Comparison of ENCODE assay signal across 11 mouse cellular contexts in genomic region chr2:128747433-128748028, GRCm38 (mm10). TPM values are rescaled to one million over a fixed set of nuclear protein-coding genes. Genes with fewer than 3 reads are reported as not detected.
DNase-seq lines count a peak whose midpoint lies in the region; ATAC-seq lines count a peak whose summit lies in the region.
"Had no signal": no experiment of that assay in that cellular context is flagged by ENCODE, and none has a peak within 500 bp of the region (broad histone marks: within the 10 kb centered on the region; RNA-seq: fewer than 3 reads in every experiment).

No protein-coding gene starts in this region.

- intact Hi-C loops in gastrocnemius, postnatal 36 days (cut with DNase I): loop anchor here (5.0 kb wide), 1 partner anchor 70 kb away; the partner anchor contains the start of gene Tmem87b

- no peak overlapping the region for H3K9ac ChIP-seq in neural tube, embryonic 15.5 days (replicated peaks)
- H3K9ac ChIP-seq in stomach, embryonic 15.5 days: no peak overlapping the region
- no peak overlapping the region for H3K9ac ChIP-seq in forebrain, embryonic 13.5 days
- H3K9ac ChIP-seq: forebrain, embryonic 12.5 days; liver, embryonic 14.5 days had no signal

- WGBS in neural tube, embryonic 15.5 days: 66% methylated on average over 8 of the region's 8 CpGs
- WGBS in limb, embryonic 10.5 days: 73% methylated on average over 8 of the region's 8 CpGs
- 52% methylated on average over 8 of the region's 8 CpGs for WGBS in stomach, embryonic 15.5 days
- 83% methylated on average over 8 of the region's 8 CpGs for WGBS in forebrain, embryonic 13.5 days

- no peak overlapping the region for H3K4me2 ChIP-seq in neural tube, embryonic 15.5 days
- no peak overlapping the region for H3K4me2 ChIP-seq in stomach, embryonic 15.5 days
- no peak overlapping the region for H3K4me2 ChIP-seq in forebrain, embryonic 13.5 days
- H3K4me2 ChIP-seq: forebrain, embryonic 12.5 days had no signal

- H3K4me1 ChIP-seq in neural tube, embryonic 15.5 days: peaks cover 4% of the 10 kb centered on the region; the same call in 1 of the 2 replicates
- H3K4me1 ChIP-seq in limb, embryonic 10.5 days: peaks cover 39% of the 10 kb centered on the region
- H3K4me1 ChIP-seq in stomach, embryonic 15.5 days: peaks cover 14% of the 10 kb centered on the region; the same call in 1 of the 2 replicates
- no peaks in the 10 kb centered on the region for H3K4me1 ChIP-seq in forebrain, embryonic 13.5 days

- no peaks in the 10 kb centered on the region for H3K9me3 ChIP-seq in neural tube, embryonic 15.5 days (replicated peaks)
- H3K9me3 ChIP-seq in limb, embryonic 10.5 days (replicated peaks): no peaks in the 10 kb centered on the region
- no peaks in the 10 kb centered on the region for H3K9me3 ChIP-seq in stomach, embryonic 15.5 days
- H3K9me3 ChIP-seq in forebrain, embryonic 13.5 days (replicated peaks): no peaks in the 10 kb centered on the region
- H3K9me3 ChIP-seq: forebrain, embryonic 12.5 days had no signal

- peak; percentile 12 for DNase-seq in gastrocnemius, adult 18-20 months (ENCODE audit: low spot score)
- no peak for DNase-seq in gastrocnemius, postnatal 36 days
- no peak for DNase-seq in neural tube, embryonic 10.5 days (ENCODE audit: extremely low spot score, low spot score)
- no peak for DNase-seq in limb, embryonic 10.5 days (ENCODE audit: low spot score)
- DNase-seq in adrenal gland, postnatal 25 days: no peak
- DNase-seq: cerebellum, adult 2 months had no signal

- 0 out of 2 replicates have a peak overlapping the region, but pooled peaks have one; percentile 9 for H3K27ac ChIP-seq in neural tube, embryonic 15.5 days (replicated peaks)
- peak overlapping the region; percentile 62; the same call in 1 of the 2 replicates for H3K27ac ChIP-seq in limb, embryonic 10.5 days
- peak overlapping the region; percentile 16; the same call in 1 of the 2 replicates for H3K27ac ChIP-seq in stomach, embryonic 15.5 days
- no peak overlapping the region for H3K27ac ChIP-seq in forebrain, embryonic 13.5 days
- H3K27ac ChIP-seq: forebrain, embryonic 12.5 days; liver, embryonic 14.5 days had no signal

- no peaks in the 10 kb centered on the region for H3K27me3 ChIP-seq in neural tube, embryonic 15.5 days (replicated peaks)
- H3K27me3 ChIP-seq in limb, embryonic 10.5 days (ENCODE audit: low read depth, poor library complexity, severe bottlenecking): no peaks in the 10 kb centered on the region
- no peaks in the 10 kb centered on the region for H3K27me3 ChIP-seq in stomach, embryonic 15.5 days (replicated peaks)
- H3K27me3 ChIP-seq in forebrain, embryonic 13.5 days: no peaks in the 10 kb centered on the region
- H3K27me3 ChIP-seq: forebrain, embryonic 12.5 days had no signal

- ATAC-seq in neural tube, embryonic 15.5 days (ENCODE audit: low FRiP score): no peak
- no peak for ATAC-seq in stomach, embryonic 15.5 days (ENCODE audit: insufficient read depth, low FRiP score, low read depth)
- no peak for ATAC-seq in forebrain, embryonic 13.5 days

- no peaks in the 10 kb centered on the region for H3K36me3 ChIP-seq in neural tube, embryonic 15.5 days
- H3K36me3 ChIP-seq in limb, embryonic 10.5 days: peaks cover 79% of the 10 kb centered on the region
- no peaks in the 10 kb centered on the region for H3K36me3 ChIP-seq in stomach, embryonic 15.5 days
- H3K36me3 ChIP-seq in forebrain, embryonic 13.5 days (ENCODE audit: poor library complexity, severe bottlenecking): no peaks in the 10 kb centered on the region
- H3K36me3 ChIP-seq: forebrain, embryonic 12.5 days had no signal

- H3K4me3 ChIP-seq in neural tube, embryonic 15.5 days (replicated peaks): no peak overlapping the region
- H3K4me3 ChIP-seq in limb, embryonic 10.5 days: no peak overlapping the region
- no peak overlapping the region for H3K4me3 ChIP-seq in stomach, embryonic 15.5 days (replicated peaks)
- H3K4me3 ChIP-seq in forebrain, embryonic 13.5 days: no peak overlapping the region
- H3K4me3 ChIP-seq: forebrain, embryonic 12.5 days had no signal

RNA-seq across cellular contexts. Expression of gene Mertk, which starts 48.8 kb away (rescaled TPM):
- total RNA-seq in gastrocnemius, adult 18-20 months (2021): 1 to 10 TPM; 2.2 to 2.8 TPM
- total RNA-seq in gastrocnemius, postnatal 36 days (2021): 1 to 10 TPM; 1.7 to 2.0 TPM
- 2.2 and 3.1 TPM in 2 replicates for polyA plus RNA-seq in neural tube, embryonic 15.5 days (2015; fragmentation: Nextera tagmentation; extraction: Ambion mirVana)
- 14.5 and 22.3 TPM in 2 replicates for polyA plus RNA-seq in limb, embryonic 10.5 days (2016; fragmentation: Nextera tagmentation; extraction: Ambion mirVana)
- polyA plus RNA-seq in stomach, embryonic 15.5 days (2015; fragmentation: Nextera tagmentation; extraction: Ambion mirVana): 6.4 TPM in 2 replicates
- total RNA-seq in adrenal gland, postnatal 25 days (2021): 6.6 and 9.9 TPM in 2 replicates
- polyA plus RNA-seq in forebrain, embryonic 13.5 days (2015; fragmentation: Nextera tagmentation; extraction: Ambion mirVana): 0.56 and 0.88 TPM in 2 replicates
